Mouse (Mus musculus) hindbrain, embryonic 11.5 days (tissue): ENCODE measurements around the gene Btbd35f24. TPM values are rescaled to one million over a fixed set of nuclear protein-coding genes. Genes with fewer than 3 reads are reported as not detected.
"Not testable (repeated sequence)": the region's sequence is repeated elsewhere in the genome, so short reads cannot be mapped to it uniquely, and the experiment has no call there.

Experiments used
- ATAC-seq: fragments of 200-750 bp; cut with Nextera tagmentation; 2 replicates; pipeline ENCODE4 v1.8.0; 2017; ENCODE audit warnings: mild to moderate bottlenecking, moderate TSS enrichment, moderate library complexity; ENCODE audit not compliant: low FRiP score
- DNase-seq: peaks from one replicate; pipeline ENCODE4 v3.0.0-alpha.2; 2015; ENCODE audit warnings: low spot score
- H3K27ac ChIP-seq: fragments of 300-500 bp; sonication (generic); 2 replicates; pipeline ENCODE4 v1.5.1; 2014; ENCODE audit warnings: mild to moderate bottlenecking, low read depth, low read length
- H3K27me3 ChIP-seq: fragments of 300-500 bp; sonication (generic); 2 replicates; pipeline ENCODE4 v1.6.1; 2014; ENCODE audit warnings: mild to moderate bottlenecking, low read length, moderate library complexity, mixed read lengths; ENCODE audit not compliant: control insufficient read depth, insufficient read depth
- H3K36me3 ChIP-seq: fragments of 300-500 bp; sonication (generic); 2 replicates; pipeline ENCODE4 v1.6.1; 2014; ENCODE audit warnings: mild to moderate bottlenecking, low read length, moderate library complexity, mixed read lengths; ENCODE audit not compliant: control insufficient read depth, insufficient read depth
- H3K4me1 ChIP-seq: fragments of 300-500 bp; sonication (generic); replicated peaks from 2 replicates; pipeline ENCODE4 v1.6.1; 2014; ENCODE audit warnings: low read length, mixed read lengths; ENCODE audit not compliant: control insufficient read depth, insufficient read depth
- H3K4me2 ChIP-seq: fragments of 300-500 bp; sonication (generic); replicated peaks from 2 replicates; pipeline ENCODE4 v1.6.1; 2014; ENCODE audit warnings: mild to moderate bottlenecking, low read depth, low read length
- H3K4me3 ChIP-seq: fragments of 300-500 bp; sonication (generic); 2 replicates; pipeline ENCODE4 v1.5.1; 2014; ENCODE audit warnings: low read depth, low read length
- H3K9ac ChIP-seq: fragments of 300-500 bp; sonication (generic); 2 replicates; pipeline ENCODE4 v1.6.1; 2014; ENCODE audit warnings: low read depth, low read length
- H3K9me3 ChIP-seq: fragments of 300-500 bp; sonication (generic); 2 replicates; pipeline ENCODE4 v1.6.1; 2016; ENCODE audit warnings: low read length; ENCODE audit not compliant: control insufficient read depth
- WGBS: fragments of 180-500 bp; shearing (Covaris S2); extraction: QIAGEN DNeasy Blood & Tissue Kit; methylation state at CpG from one replicate; pipeline ENCODE4 v1.1.7; 2014; 5-methylcytosine and 5-hydroxymethylcytosine counted together
- polyA plus RNA-seq: library from polyadenylated mRNA; unstranded; fragments of >200 nt; fragmentation: Nextera tagmentation; extraction: Ambion mirVana; gene quantifications from 2 replicates; pipeline ENCODE4 v1.2.1, GENCODE M21; 2014

Btbd35f24 gene
- not detected in 2 replicates for polyA plus RNA-seq

GRCm38 (mm10) chrX:3195727-3196126 is at the start of gene Btbd35f24:
Btbd35f24 (minus strand) TSS chrX:3195827.
- H3K9me3 ChIP-seq, H3K27me3 ChIP-seq, H3K4me2 ChIP-seq, H3K4me1 ChIP-seq, ATAC-seq, H3K9ac ChIP-seq, H3K36me3 ChIP-seq, H3K4me3 ChIP-seq, H3K27ac ChIP-seq, DNase-seq: not testable (repeated sequence)
- no CpG with 5 or more reads among the region's 2 CpGs for WGBS

Other genes with a start within 250 kb of the Btbd35f24 start
- gene Btbd35f23, start 119.0 kb downstream of the Btbd35f24 start, polyA plus RNA-seq, result not detected in 2 replicates
- gene Btbd35f11, start 247.9 kb upstream of the Btbd35f24 start, polyA plus RNA-seq, result not detected in 2 replicates